Mouse (Mus musculus) MEL (cell line): ENCODE measurements at regions not wholly inside any gene's neighbourhood (a gene's known extent, or its start where the extent isn't known, plus 50 kb on each side); places are given as distances from the start of the nearest gene placed in this dataset.

Source experiments
- CTCF ChIP-seq, 3 experiments: IDR thresholded peaks in 2 of 3; conservative IDR thresholded peaks in 1 of 3; 2 replicates each; pipeline ENCODE4 v1.5.1; 2011 to 2012; ENCODE audit warnings: low read length in 3 of 3, low read depth in 2 of 3, mild to moderate bottlenecking in 2 of 3, improper control_type of control experiment in 1 of 3, inconsistent platforms in 1 of 3, mixed read lengths in 1 of 3, moderate library complexity in 1 of 3; ENCODE audit not compliant: control insufficient read depth in 1 of 3, insufficient read depth in 1 of 3, poor library complexity in 1 of 3, severe bottlenecking in 1 of 3
- ELF1 ChIP-seq: IDR thresholded peaks from 2 replicates; pipeline ENCODE4 v1.6.1; 2014; ENCODE audit warnings: low read depth, mild to moderate bottlenecking, inconsistent platforms, low read length, improper control_type of control experiment, moderate library complexity
- MYC ChIP-seq: IDR thresholded peaks from 2 replicates; pipeline ENCODE4 v1.6.1; 2011; ENCODE audit warnings: low read depth, mild to moderate bottlenecking, low read length, improper control_type of control experiment, moderate library complexity
- POLR2A ChIP-seq, 2 experiments: IDR thresholded peaks; 2 replicates each; pipeline ENCODE4 v1.6.1; 2011 to 2012; ENCODE audit warnings: low read length in 2 of 2, mild to moderate bottlenecking in 2 of 2, control low read depth in 1 of 2, improper control_type of control experiment in 1 of 2, low read depth in 1 of 2, moderate library complexity in 1 of 2; ENCODE audit not compliant: control insufficient read depth in 1 of 2, insufficient read depth in 1 of 2, poor library complexity in 1 of 2
- POLR2AphosphoS2 ChIP-seq: IDR thresholded peaks from 2 replicates; pipeline ENCODE4 v1.6.1; 2011; ENCODE audit warnings: low read length, improper control_type of control experiment

DNA sequence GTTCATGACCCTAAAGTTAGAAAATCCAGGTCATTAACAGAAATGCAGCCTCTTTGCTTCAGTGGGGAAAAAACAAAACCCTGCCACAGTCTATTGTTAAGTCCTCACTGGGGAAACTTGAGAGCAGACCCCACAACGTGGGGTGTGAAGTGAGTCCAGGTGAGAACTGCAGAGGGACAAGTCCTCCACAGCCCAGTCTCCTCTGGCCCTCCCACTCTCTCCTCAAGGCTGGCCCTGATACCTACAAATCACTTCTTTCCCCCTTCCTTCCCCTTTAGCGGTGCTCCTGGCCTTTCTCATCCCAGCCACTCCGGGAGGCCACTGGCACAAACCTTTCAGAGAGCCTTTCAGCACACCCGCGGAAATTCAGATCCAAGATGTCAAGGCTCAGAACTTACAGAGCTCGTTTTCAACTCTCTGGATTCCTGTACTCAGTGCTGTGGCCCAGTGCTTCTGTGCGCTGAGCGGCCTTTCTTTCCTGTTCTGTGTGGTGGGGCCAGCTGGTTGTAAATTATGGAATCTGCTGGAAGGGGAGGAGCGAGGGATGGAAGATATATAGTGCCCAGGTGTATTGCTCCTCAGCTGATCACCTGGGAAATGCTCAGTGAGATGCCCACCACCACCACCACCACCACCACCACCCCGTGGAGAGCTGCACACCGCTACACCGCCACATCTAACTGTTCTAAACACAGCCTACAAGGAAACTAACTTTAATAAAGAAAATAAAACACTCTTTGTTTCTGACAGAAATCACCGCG is 566.8 kb downstream of the 1700064H15Rik start:
- TF ChIP-seq CTCF (IDR thresholded peaks at IDR 0.05 in 2 of 3, conservative IDR thresholded peaks at IDR 0.05 in 1 of 3; ENCODE audit: control insufficient read depth in 1 of 3, insufficient read depth in 1 of 3, low read depth in 2 of 3, low read length in 3 of 3, poor library complexity in 1 of 3, severe bottlenecking in 1 of 3) (no peak), ELF1 (no peak), POLR2AphosphoS2 (no peak), MYC (no peak), POLR2A (IDR thresholded peaks at IDR 0.05; ENCODE audit: control insufficient read depth in 1 of 2, insufficient read depth in 1 of 2, low read depth in 1 of 2, low read length in 2 of 2, poor library complexity in 1 of 2) (no peak)
